Mouse (Mus musculus) brown adipose tissue, adult 24 weeks (tissue): ENCODE results near the gene Vtcn1. TPM values are rescaled to one million over a fixed set of nuclear protein-coding genes. Genes with fewer than 3 reads are reported as not detected.

Source experiments
- H3K27ac ChIP-seq: fragments of 200-500 bp; replicated peaks from 2 replicates; pipeline ENCODE4 v1.5.1; 2012; ENCODE audit warnings: low read depth, mild to moderate bottlenecking, low read length
- H3K4me1 ChIP-seq: fragments of 200-500 bp; 2 replicates; pipeline ENCODE4 v1.6.1; 2012; ENCODE audit warnings: low read length, mixed read lengths; ENCODE audit not compliant: control insufficient read depth, insufficient read depth, insufficient read length
- H3K4me3 ChIP-seq: fragments of 200-500 bp; 2 replicates; pipeline ENCODE4 v1.5.1; 2012; ENCODE audit warnings: low read depth, mild to moderate bottlenecking, low read length, moderate library complexity; ENCODE audit not compliant: insufficient read depth
- polyA plus RNA-seq: library from polyadenylated mRNA; stranded (reverse); fragments of >200 nt; gene quantifications from 2 replicates; pipeline ENCODE4 v1.2.4, GENCODE M21; 2012; ENCODE audit not compliant: missing spikeins, insufficient read depth, insufficient read length

Vtcn1 gene
- polyA plus RNA-seq, 1 experiment: not detected

- Histone ChIP-seq H3K4me1 (no peaks in the 10 kb centered on the region), H3K4me3 (no peak overlapping the region), H3K27ac (no peak overlapping the region)
Measured at GRCm38 (mm10) chr3:100881843-100882634, 56.8 kb downstream of the Vtcn1 start.

- H3K27ac ChIP-seq: no peak overlapping the region
- no peaks in the 10 kb centered on the region for H3K4me1 ChIP-seq
- no peak overlapping the region for H3K4me3 ChIP-seq
Measured at GRCm38 (mm10) chr3:100889234-100889633, 64.0 kb downstream of the Vtcn1 start.

DNA sequence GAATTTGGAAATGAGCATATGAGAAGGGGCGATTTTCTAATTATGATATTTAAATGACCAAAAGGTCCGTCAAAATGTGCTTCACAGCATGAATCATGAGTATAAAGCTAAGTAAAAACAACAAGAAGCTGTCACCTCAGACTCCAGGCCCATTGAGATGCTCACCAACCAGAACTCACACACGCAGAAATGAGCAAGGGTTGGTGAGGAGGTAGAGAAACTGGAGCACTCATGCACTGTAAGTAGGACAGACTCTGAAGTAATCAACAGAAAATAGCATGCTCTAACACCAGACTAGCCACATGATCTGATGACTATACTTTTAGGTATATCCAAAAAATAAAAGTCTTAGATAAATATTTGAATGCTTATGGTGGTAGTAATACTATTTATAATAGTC is 65.1 kb downstream of the Vtcn1 start:
- no peak overlapping the region for H3K4me3 ChIP-seq

GRCm38 (mm10) chr3:100892383-100893335 is 67.4 kb downstream of the Vtcn1 start:
- Histone ChIP-seq H3K4me1 (no peaks in the 10 kb centered on the region), H3K4me3 (no peak overlapping the region), H3K27ac (no peak overlapping the region)

More for the DNA sequence above, 65.1 kb downstream of the Vtcn1 start:
- Histone ChIP-seq H3K27ac (no peak overlapping the region), H3K4me1 (no peaks in the 10 kb centered on the region)

- Histone ChIP-seq H3K27ac (no peak overlapping the region), H3K4me1 (no peaks in the 10 kb centered on the region), H3K4me3 (no peak overlapping the region)
Measured at GRCm38 (mm10) chr3:100895500-100895899, 70.2 kb downstream of the Vtcn1 start.

DNA sequence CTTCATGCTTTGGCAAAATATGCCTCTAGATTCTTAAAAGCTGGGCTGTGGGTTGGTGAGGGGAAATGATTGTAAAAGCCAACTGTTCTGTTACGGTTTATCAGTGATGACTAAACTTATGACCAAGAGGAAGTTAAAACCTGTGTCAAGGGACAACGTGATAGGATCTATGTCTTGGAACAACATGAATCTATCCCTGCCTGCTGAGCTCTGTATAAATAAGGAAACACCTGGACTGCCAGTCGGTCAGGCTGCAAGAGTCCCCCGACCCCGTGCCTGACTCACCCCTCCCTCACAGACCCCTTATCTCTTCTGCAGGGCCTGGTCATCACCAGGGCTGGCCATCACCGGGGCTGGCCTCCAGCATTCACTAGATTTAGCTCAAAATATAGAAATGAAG is 80.9 kb downstream of the Vtcn1 start:
- Histone ChIP-seq H3K4me1 (no peaks in the 10 kb centered on the region), H3K4me3 (no peak overlapping the region), H3K27ac (no peak overlapping the region)

- H3K4me3 ChIP-seq: no peak overlapping the region
- H3K27ac ChIP-seq: no peak overlapping the region
- no peaks in the 10 kb centered on the region for H3K4me1 ChIP-seq
Measured at GRCm38 (mm10) chr3:100906916-100907315, 81.7 kb downstream of the Vtcn1 start.

GRCm38 (mm10) chr3:100908594-100908993 is 83.3 kb downstream of the Vtcn1 start:
- no peaks in the 10 kb centered on the region for H3K4me1 ChIP-seq
- H3K4me3 ChIP-seq: no peak overlapping the region
- H3K27ac ChIP-seq: no peak overlapping the region

GRCm38 (mm10) chr3:100910621-100911020 is 85.4 kb downstream of the Vtcn1 start:
- Histone ChIP-seq H3K4me1 (no peaks in the 10 kb centered on the region), H3K4me3 (no peak overlapping the region), H3K27ac (no peak overlapping the region)

- H3K4me1 ChIP-seq: no peaks in the 10 kb centered on the region
- H3K27ac ChIP-seq: no peak overlapping the region
- no peak overlapping the region for H3K4me3 ChIP-seq
Measured at GRCm38 (mm10) chr3:100911026-100911425, 85.8 kb downstream of the Vtcn1 start.

DNA sequence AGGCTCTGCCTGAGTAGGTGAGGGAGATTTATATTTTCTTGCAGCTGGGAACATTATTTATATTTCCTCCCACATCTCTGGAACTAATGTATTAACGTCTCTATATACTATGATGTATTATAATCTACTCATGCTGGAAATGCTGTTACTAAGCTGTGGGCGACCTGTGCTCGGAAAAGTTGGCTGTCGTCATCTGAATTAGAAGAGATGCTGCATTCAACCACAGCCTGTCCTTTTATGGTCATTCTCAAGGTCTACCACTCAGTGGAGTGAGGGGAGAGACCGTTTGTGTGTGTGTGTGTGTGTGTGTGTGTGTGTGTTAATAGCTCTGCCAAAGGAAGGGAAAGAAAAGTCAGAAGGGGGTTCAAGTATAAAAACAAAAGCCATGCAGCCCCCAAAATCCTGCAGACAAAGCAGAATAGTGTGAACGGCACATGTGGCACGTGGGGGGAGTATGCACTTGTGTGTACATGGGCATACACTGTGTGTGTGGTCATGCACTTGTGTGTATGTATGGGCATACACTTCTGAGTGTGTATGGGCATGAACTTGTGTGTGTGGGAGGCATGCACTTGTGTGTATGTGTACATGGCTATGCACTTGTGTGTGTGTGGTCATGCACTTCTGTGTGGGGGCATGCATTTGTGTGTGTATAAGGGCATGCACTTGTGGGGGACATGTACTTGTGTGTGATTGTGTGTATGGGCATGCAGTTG is 86.4 kb downstream of the Vtcn1 start:
- H3K27ac ChIP-seq: no peak overlapping the region

GRCm38 (mm10) chr3:100916844-100917243 is 91.6 kb downstream of the Vtcn1 start:
- Histone ChIP-seq H3K27ac (no peak overlapping the region), H3K4me3 (no peak overlapping the region), H3K4me1 (no peaks in the 10 kb centered on the region)

More for the DNA sequence above, 86.4 kb downstream of the Vtcn1 start:
- Histone ChIP-seq H3K4me3 (no peak overlapping the region), H3K4me1 (no peaks in the 10 kb centered on the region)

DNA sequence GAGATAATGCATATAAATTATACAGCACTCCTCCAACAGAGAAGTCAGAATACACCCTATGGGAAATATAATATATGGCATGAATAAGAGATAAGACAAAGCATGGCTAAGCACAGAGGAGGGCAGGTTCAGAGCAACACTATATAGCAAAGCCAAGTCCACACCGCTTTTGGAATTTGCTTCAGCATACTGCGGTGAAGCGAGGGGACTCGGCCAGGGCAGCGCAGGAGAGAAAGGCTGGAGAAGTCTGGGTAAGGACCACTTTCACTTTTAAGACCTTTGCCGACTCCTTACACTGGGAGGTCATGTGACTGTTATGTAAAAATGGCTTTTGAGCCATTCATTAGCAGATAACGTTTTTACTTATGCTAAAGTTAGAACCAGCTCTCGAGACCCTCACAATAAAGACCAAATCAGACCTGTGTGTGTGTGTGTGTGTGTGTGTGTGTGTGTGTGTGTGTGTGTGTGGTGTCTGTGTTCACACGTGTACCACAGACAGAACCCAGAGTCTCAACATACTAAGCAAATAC is 95.4 kb downstream of the Vtcn1 start:
- H3K4me3 ChIP-seq: peak overlapping the region; percentile 20; the same call in 1 of the 2 replicates
- peaks cover 3% of the 10 kb centered on the region; the same call in 1 of the 2 replicates for H3K4me1 ChIP-seq
- no peak overlapping the region for H3K27ac ChIP-seq

DNA sequence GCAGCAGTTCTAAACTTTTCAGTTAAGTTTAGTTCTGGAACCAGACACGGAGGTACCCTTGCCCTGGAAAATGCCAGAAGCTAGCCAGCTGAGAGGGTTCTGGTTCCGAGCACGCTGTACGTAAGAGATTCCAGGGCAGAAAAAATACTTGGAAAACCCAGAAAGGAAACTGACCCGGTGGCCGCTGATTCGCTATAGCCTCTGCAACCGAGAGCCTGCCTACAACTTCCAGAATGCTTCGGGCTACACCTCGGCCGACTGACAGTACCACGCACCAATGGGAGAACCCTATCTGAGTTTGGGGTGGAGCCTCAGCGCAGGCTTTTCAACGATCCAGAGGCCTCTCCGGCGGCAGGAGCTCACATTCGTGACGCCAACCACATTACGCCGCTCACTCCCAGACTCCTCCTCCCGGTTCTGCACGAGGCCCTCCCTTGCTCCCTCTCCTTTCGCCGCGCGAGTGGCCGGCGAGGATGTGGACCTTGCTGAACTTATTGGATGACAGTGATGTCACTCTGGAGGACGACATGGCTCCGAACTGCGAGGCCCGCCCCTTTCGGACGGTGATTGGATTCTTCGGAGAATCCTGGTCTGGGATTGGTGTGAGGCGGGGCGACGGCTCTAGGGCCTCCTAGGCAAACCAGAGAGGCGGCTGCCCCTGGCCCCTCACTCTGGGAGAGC is 96.7 kb downstream of the Vtcn1 start, which contains the start of gene Trim45:
TSS of gene Trim45 (plus strand) at position 378 of the 681 bp plus-strand sequence.
- Histone ChIP-seq H3K27ac (peak within 1 kb of the TSS; percentile 62), H3K4me1 (peaks cover 3% of the 10 kb centered on the region; the same call in 1 of the 2 replicates), H3K4me3 (peak within 1 kb of the TSS; percentile 71)
